Mouse (Mus musculus) hindbrain, embryonic 12.5 days (tissue): ENCODE data around the gene Gabrr1. TPM values are rescaled to one million over a fixed set of nuclear protein-coding genes. Genes with fewer than 3 reads are reported as not detected.
A peak's percentile ranks its signal among the peaks of the same experiment; 100 is the strongest.

Source experiments
- ATAC-seq: fragments of 200-750 bp; cut with Nextera tagmentation; 2 replicates; pipeline ENCODE4 v1.8.0; 2017; ENCODE audit warnings: moderate TSS enrichment; ENCODE audit not compliant: low FRiP score
- H3K27ac ChIP-seq: fragments of 300-500 bp; sonication (generic); 2 replicates; pipeline ENCODE4 v1.5.1; 2016; ENCODE audit warnings: mild to moderate bottlenecking
- H3K27me3 ChIP-seq: fragments of 300-500 bp; sonication (generic); 2 replicates; pipeline ENCODE4 v1.6.1; 2016; ENCODE audit warnings: mild to moderate bottlenecking
- H3K36me3 ChIP-seq: fragments of 300-500 bp; sonication (generic); 2 replicates; pipeline ENCODE4 v1.6.1; 2016; ENCODE audit warnings: mild to moderate bottlenecking
- H3K4me1 ChIP-seq: fragments of 300-500 bp; sonication (generic); 2 replicates; pipeline ENCODE4 v1.6.1; 2016
- H3K4me2 ChIP-seq: fragments of 300-500 bp; sonication (generic); replicated peaks from 2 replicates; pipeline ENCODE4 v1.6.1; 2016; ENCODE audit warnings: mild to moderate bottlenecking
- H3K4me3 ChIP-seq: fragments of 300-500 bp; sonication (generic); 2 replicates; pipeline ENCODE4 v1.5.1; 2016; ENCODE audit warnings: mild to moderate bottlenecking
- H3K9ac ChIP-seq: fragments of 300-500 bp; sonication (generic); 2 replicates; pipeline ENCODE4 v1.6.1; 2016; ENCODE audit warnings: mild to moderate bottlenecking, moderate library complexity
- H3K9me3 ChIP-seq: fragments of 300-500 bp; sonication (generic); replicated peaks from 2 replicates; pipeline ENCODE4 v1.6.1; 2016; ENCODE audit warnings: mild to moderate bottlenecking
- WGBS: fragments of 180-500 bp; shearing (Covaris S2); methylation state at CpG from one replicate; pipeline ENCODE4 v1.1.7; 2016; 5-methylcytosine and 5-hydroxymethylcytosine counted together
- polyA plus RNA-seq: library from polyadenylated mRNA; unstranded; fragments of >200 nt; fragmentation: Nextera tagmentation; extraction: Ambion mirVana; gene quantifications from 2 replicates; pipeline ENCODE4 v1.2.1, GENCODE M21; 2016

Gabrr1 gene
- polyA plus RNA-seq, 1 experiment from 2014 or later: not detected

DNA sequence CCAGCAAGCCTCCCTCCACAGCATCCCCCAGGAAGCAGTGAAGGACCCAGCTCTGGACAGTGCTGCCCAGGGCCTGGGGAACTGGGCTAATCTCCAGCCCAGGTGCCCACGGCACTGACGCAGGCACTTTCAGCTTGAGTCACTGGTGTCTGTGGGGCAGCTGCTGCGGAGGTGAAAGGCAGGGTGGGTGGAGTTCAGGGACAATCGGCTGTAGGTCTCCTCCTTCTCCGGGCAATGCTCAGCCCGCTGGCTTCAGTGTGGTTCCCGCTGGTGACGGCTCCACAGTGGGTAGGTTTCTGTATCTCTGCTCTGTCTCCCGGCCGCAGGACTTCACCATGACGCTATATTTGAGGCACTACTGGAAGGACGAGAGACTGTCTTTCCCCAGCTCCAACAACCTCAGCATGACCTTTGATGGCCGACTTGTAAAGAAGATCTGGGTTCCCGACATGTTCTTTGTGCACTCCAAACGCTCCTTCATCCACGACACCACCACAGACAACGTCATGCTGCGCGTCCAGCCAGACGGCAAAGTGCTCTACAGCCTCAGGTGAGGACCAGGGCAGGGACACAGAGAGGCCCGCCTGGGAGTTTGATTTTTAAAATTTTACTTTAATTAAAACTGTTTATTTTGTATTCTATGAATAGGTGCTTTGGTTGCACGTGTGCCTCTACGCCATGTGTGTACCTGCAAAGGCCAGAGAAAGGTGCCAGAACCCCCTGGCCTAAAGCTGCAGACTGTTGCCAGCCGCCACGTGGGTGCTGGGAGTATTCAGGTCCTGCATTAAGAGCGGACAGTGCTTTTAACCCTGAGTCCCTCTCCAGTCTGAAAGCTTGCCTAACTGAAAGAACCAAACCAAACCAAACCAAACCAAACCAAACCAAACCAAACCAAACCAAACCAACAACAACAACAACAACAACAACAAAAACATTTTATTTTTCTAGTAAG is 20.0 kb downstream of the Gabrr1 start:
- Histone ChIP-seq H3K4me3 (no peak overlapping the region), H3K27me3 (peaks cover under 1% of the 10 kb centered on the region; the same call in 1 of the 2 replicates), H3K36me3 (no peaks in the 10 kb centered on the region), H3K4me2 (no peak overlapping the region), H3K4me1 (no peaks in the 10 kb centered on the region), H3K9ac (no peak overlapping the region), H3K9me3 (no peaks in the 10 kb centered on the region), H3K27ac (no peak overlapping the region)
- ATAC-seq: no peak
- 88% methylated on average over 26 of the region's 26 CpGs for WGBS

DNA sequence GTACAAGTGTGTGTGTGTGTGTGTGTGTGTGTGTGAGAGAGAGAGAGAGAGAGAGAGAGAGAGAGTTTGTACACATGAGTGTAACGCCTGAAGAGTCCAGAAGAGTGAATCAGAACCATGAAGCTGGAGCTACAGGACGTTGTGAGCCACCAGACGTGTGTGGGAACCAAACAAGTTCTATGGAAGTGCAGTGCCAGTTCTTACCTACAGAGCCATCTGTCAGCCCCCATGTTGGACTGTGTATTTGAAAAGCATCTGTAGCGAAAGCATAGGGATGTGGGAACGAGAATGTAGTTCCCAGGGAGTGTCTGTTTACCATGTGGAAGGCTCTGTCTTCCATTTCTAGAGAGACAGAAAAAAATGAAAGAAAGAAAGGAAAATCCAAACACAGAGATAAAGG is 51.2 kb downstream of the Gabrr1 start:
- no peak for ATAC-seq
- Histone ChIP-seq H3K27me3 (peaks cover 3% of the 10 kb centered on the region), H3K36me3 (no peaks in the 10 kb centered on the region), H3K4me3 (no peak overlapping the region), H3K4me1 (no peaks in the 10 kb centered on the region), H3K9me3 (no peaks in the 10 kb centered on the region), H3K9ac (no peak overlapping the region), H3K27ac (no peak overlapping the region), H3K4me2 (no peak overlapping the region)
- WGBS: 83% methylated on average over 5 of the region's 5 CpGs

- Histone ChIP-seq H3K27me3 (peaks cover 3% of the 10 kb centered on the region), H3K4me2 (peak overlapping the region; percentile 85), H3K4me3 (peak overlapping the region; percentile 74), H3K9me3 (no peaks in the 10 kb centered on the region), H3K9ac (no peak overlapping the region), H3K36me3 (no peaks in the 10 kb centered on the region), H3K4me1 (peaks cover 2% of the 10 kb centered on the region; the same call in 1 of the 2 replicates), H3K27ac (no peak overlapping the region)
- WGBS: 20% methylated on average over 9 of the region's 9 CpGs
- ATAC-seq: peak; percentile 18; the same call in 1 of the 2 replicates
Measured at GRCm38 (mm10) chr4:33188164-33188563, 55.8 kb downstream of the Gabrr1 start.

GRCm38 (mm10) chr4:33188781-33189734 is 56.7 kb downstream of the Gabrr1 start:
- under 1% methylated on average over 119 of the region's 123 CpGs for WGBS
- H3K27me3 ChIP-seq: peaks cover 3% of the 10 kb centered on the region
- peak overlapping the region; percentile 74 for H3K4me3 ChIP-seq
- peaks cover 2% of the 10 kb centered on the region; the same call in 1 of the 2 replicates for H3K4me1 ChIP-seq
- peak; percentile 92 for ATAC-seq
- no peaks in the 10 kb centered on the region for H3K36me3 ChIP-seq
- H3K9ac ChIP-seq: peak overlapping the region; percentile 74
- H3K27ac ChIP-seq: peak overlapping the region; percentile 86
- H3K4me2 ChIP-seq: peak overlapping the region; percentile 85
- 0 out of 2 replicates have a peak, but pooled peaks cover under 1% of the 10 kb centered on the region for H3K9me3 ChIP-seq

GRCm38 (mm10) chr4:33189735-33190036 is 57.4 kb downstream of the Gabrr1 start, which contains the start of gene Pm20d2:
Gene Pm20d2, minus strand, starts transcription at chr4:33189737.
- Histone ChIP-seq H3K36me3 (no peaks in the 10 kb centered on the region), H3K27ac (peak within 1 kb of the TSS; percentile 86), H3K27me3 (peaks cover 3% of the 10 kb centered on the region), H3K9me3 (0 out of 2 replicates have a peak, but pooled peaks cover 3% of the 10 kb centered on the region), H3K4me2 (peak within 1 kb of the TSS; percentile 85), H3K9ac (peak within 1 kb of the TSS; percentile 74), H3K4me1 (peaks cover 2% of the 10 kb centered on the region; the same call in 1 of the 2 replicates), H3K4me3 (peak within 1 kb of the TSS; percentile 74)
- 15% methylated on average over 6 of the region's 6 CpGs for WGBS
- ATAC-seq: no peak

DNA sequence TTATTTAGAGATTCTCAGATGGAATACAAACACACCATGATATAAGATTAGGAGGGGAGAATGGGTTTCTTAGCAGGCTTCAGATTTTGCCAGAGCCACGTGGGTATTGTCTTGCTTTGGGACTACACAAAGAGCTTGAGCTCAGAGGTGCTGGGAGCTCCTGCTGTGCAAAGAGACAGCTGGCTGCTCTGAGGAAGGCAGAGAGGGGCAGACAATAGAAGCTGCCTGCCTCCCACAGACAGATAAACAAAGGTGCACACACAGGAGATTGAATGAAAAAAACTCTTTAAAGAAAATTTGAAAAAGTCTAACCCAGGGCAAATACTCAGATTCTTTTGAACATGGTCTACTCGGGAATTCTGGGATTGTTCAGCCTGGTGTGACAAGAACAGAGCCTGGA is 65.8 kb downstream of the Gabrr1 start:
- ATAC-seq: no peak
- no peak overlapping the region for H3K27ac ChIP-seq

GRCm38 (mm10) chr4:33204682-33205081 is 72.4 kb downstream of the Gabrr1 start:
- no peak overlapping the region for H3K4me2 ChIP-seq
- H3K9ac ChIP-seq: no peak overlapping the region
- ATAC-seq: no peak
- H3K4me1 ChIP-seq: peaks cover 10% of the 10 kb centered on the region
- no peak overlapping the region for H3K4me3 ChIP-seq
- H3K27ac ChIP-seq: no peak overlapping the region
- WGBS: 4% methylated on average over 4 of the region's 4 CpGs
- no peaks in the 10 kb centered on the region for H3K9me3 ChIP-seq
- no peaks in the 10 kb centered on the region for H3K36me3 ChIP-seq
- H3K27me3 ChIP-seq: no peaks in the 10 kb centered on the region

More for the DNA sequence above, 65.8 kb downstream of the Gabrr1 start:
- 0 out of 2 replicates have a peak, but pooled peaks cover 7% of the 10 kb centered on the region for H3K9me3 ChIP-seq
- H3K9ac ChIP-seq: no peak overlapping the region
- 5% methylated on average over 2 of the region's 2 CpGs for whole genome bisulfite sequencing
- H3K4me3 ChIP-seq: no peak overlapping the region
- H3K4me2 ChIP-seq: no peak overlapping the region
- H3K27me3 ChIP-seq: no peaks in the 10 kb centered on the region
- no peaks in the 10 kb centered on the region for H3K36me3 ChIP-seq
- no peaks in the 10 kb centered on the region for H3K4me1 ChIP-seq

DNA sequence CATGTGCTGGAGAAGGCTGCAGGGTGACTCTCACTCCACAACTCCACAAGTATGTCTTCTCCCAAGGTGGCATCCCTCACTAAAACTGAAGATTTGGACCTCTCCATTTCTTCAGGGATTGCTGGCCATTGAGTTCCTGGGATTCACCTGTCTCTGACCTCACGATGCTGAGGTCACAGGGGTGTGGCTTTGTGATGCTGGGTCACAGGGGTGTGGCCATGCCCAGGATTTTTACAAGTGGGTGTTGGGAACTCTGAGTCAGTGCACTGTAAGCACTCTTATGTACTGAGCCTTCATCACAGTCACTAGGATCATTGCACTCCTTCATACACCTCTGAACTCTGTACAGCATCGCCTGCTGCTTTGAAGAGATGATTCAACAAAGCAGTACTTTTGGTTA is 75.2 kb downstream of the Gabrr1 start:
- H3K4me2 ChIP-seq: no peak overlapping the region
- WGBS: 69% methylated on average over 2 of the region's 2 CpGs
- H3K9ac ChIP-seq: no peak overlapping the region
- no peak overlapping the region for H3K27ac ChIP-seq
- no peaks in the 10 kb centered on the region for H3K27me3 ChIP-seq
- no peak overlapping the region for H3K4me3 ChIP-seq
- no peak for ATAC-seq
- H3K36me3 ChIP-seq: no peaks in the 10 kb centered on the region
- H3K9me3 ChIP-seq: no peaks in the 10 kb centered on the region
- peaks cover 10% of the 10 kb centered on the region for H3K4me1 ChIP-seq

DNA sequence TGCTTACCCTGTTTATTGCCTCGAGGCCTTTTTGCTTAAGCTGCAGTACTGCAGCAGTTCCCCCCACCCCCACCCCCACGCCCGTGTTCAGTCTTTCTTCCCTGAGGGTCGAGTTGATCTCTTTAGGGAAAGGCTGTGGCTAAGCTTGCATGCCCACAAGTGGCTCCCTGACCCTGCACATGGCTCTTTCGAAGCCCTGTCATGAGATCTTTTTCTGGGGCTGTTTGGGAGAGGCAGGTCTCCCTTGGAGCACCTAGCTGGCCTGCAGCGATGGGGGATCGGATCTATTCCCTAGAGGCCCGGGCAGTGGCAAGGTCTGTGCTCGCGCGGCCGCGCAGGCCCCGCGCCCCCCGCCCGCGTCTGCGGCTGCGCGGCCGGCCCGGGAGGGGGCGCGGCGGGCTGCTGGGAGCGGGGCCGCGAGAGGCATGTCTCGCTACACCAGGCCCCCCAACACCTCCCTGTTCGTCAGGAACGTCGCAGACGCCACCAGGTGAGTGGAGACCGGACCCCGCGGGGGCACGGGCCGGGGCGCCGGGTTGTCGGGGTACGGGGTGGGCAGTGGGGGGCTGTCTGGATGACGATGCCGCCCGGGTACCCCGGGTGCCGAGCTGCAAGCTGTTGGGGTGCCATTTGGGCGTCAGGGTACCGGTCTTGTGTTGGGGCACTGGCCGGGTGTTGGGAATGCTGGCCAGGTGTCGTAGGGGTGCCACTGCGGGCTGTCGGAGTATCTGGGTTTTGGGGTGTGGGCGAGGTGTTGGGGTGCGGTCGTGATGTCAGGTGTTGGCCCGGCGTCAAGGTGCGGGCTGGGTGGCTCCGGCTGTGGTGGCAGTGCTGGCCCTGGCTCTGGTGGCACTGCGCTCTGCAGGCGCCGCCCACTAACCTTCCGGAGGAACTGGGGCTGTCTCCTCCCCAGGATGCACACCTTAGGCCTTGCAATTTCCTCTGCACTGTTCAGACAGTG is 76.8 kb downstream of the Gabrr1 start, which contains the start of gene Srsf12:
TSS of gene Srsf12 (plus strand) at position 111 of the 961 bp plus-strand sequence.
- no peaks in the 10 kb centered on the region for H3K27me3 ChIP-seq
- H3K36me3 ChIP-seq: no peaks in the 10 kb centered on the region
- peak within 1 kb of the TSS; percentile 86 for H3K9ac ChIP-seq
- peak; percentile 87 for ATAC-seq
- peak within 1 kb of the TSS; percentile 71 for H3K27ac ChIP-seq
- no peaks in the 10 kb centered on the region for H3K9me3 ChIP-seq
- peak within 1 kb of the TSS; percentile 99 for H3K4me2 ChIP-seq
- peak within 1 kb of the TSS; percentile 67 for H3K4me3 ChIP-seq
- 2% methylated on average over 65 of the region's 65 CpGs for WGBS
- peaks cover 10% of the 10 kb centered on the region for H3K4me1 ChIP-seq
